Mouse (Mus musculus): ENCODE measurements around the gene Dars.
"Not testable (repeated sequence)": the region's sequence is repeated elsewhere in the genome, so short reads cannot be mapped to it uniquely, and the experiment has no call there.

Gene Dars

GRCm38 (mm10) chr1:128344232-128344631 lies 72.9 kb downstream of the Dars start:
- DNase-seq (ENCODE audit: low spot score in 2 of 2): no peak

- DNase-seq (ENCODE audit: low spot score in 2 of 2): no peak
These were observed 79.4 kb downstream of the Dars start for GRCm38 (mm10) chr1:128337708-128338320.

GRCm38 (mm10) chr1:128330313-128330712 lies 86.9 kb downstream of the Dars start:
- no peak for DNase-seq (ENCODE audit: low spot score in 2 of 2)

GRCm38 (mm10) chr1:128328218-128328617 lies 89.0 kb downstream of the Dars start, which contains the start of gene Lct:
Gene Lct (minus strand): TSS chr1:128328318.
- no peak for DNase-seq (ENCODE audit: low spot score in 2 of 2)

GRCm38 (mm10) chr1:128327165-128327564 lies 90.0 kb downstream of the Dars start:
- DNase-seq (ENCODE audit: low spot score in 2 of 2): no peak

- no peak for DNase-seq (ENCODE audit: low spot score in 2 of 2)
These were observed 92.4 kb downstream of the Dars start for GRCm38 (mm10) chr1:128324776-128325175.

- DNase-seq (ENCODE audit: low spot score in 2 of 2): no peak
These were observed 94.0 kb downstream of the Dars start for GRCm38 (mm10) chr1:128323026-128323643.

GRCm38 (mm10) chr1:128319266-128319665 lies 97.9 kb downstream of the Dars start:
- not testable (repeated sequence) for DNase-seq (ENCODE audit: low spot score in 2 of 2)

GRCm38 (mm10) chr1:128314665-128315064 lies 102.5 kb downstream of the Dars start:
- no peak for DNase-seq (ENCODE audit: low spot score in 2 of 2)
